ENCODE assay signal across 24 mouse cellular contexts in genomic region chr1:93012103-93012585, GRCm38 (mm10). TPM values are rescaled to one million over a fixed set of nuclear protein-coding genes. Genes with fewer than 3 reads are reported as not detected.
DNase-seq lines count a peak whose midpoint lies in the region; ATAC-seq and TF ChIP-seq lines count a peak whose summit lies in the region.
"Had no signal": no experiment of that assay in that cellular context is flagged by ENCODE, and none has a peak within 500 bp of the region (broad histone marks: within the 10 kb centered on the region; RNA-seq: fewer than 3 reads in every experiment).

No protein-coding gene starts in this region.

- no peaks in the 10 kb centered on the region for H3K36me3 ChIP-seq in kidney, adult 2 months (ENCODE audit: control insufficient read depth, insufficient read depth, low read length)
- no peaks in the 10 kb centered on the region for H3K36me3 ChIP-seq in ES-E14 (ENCODE audit: control insufficient read depth, insufficient read depth, low read length, poor library complexity, severe bottlenecking)
- no peaks in the 10 kb centered on the region for H3K36me3 ChIP-seq in liver, embryonic 12.5 days
- H3K36me3 ChIP-seq: embryonic facial prominence, embryonic 12.5 days; G1E; heart, embryonic 15.5 days had no signal

- peak; percentile 94 for DNase-seq in heart, adult 11 months
- no peak for DNase-seq in heart, postnatal 4 days
- peak; percentile 18 for DNase-seq in kidney, adult 2 months
- DNase-seq in kidney, postnatal 4 days, result no peak
- DNase-seq in ES-E14 (ENCODE audit: low read depth, low spot score), result no peak
- DNase-seq in adrenal gland, adult 8-10 months, result peak; percentile 49
- DNase-seq in layer of hippocampus, postnatal 10 days (ENCODE audit: low spot score in 2 of 2), result no peak
- DNase-seq: cerebellum, adult 8-10 months; cerebellum, postnatal 25 days; gastrocnemius, postnatal 36 days had no signal

- no peaks in the 10 kb centered on the region for H3K9me3 ChIP-seq in ES-E14 (ENCODE audit: control insufficient read depth, insufficient read depth, low read depth, low read length)
- no peaks in the 10 kb centered on the region for H3K9me3 ChIP-seq in liver, embryonic 12.5 days (replicated peaks)
- H3K9me3 ChIP-seq: embryonic facial prominence, embryonic 12.5 days; forebrain, embryonic 15.5 days; G1E; heart, embryonic 15.5 days had no signal

- no peaks in the 10 kb centered on the region for H3K4me1 ChIP-seq in kidney, adult 2 months (ENCODE audit: control insufficient read depth, insufficient read depth, low read length)
- H3K4me1 ChIP-seq in ES-E14 (ENCODE audit: control insufficient read depth in 2 of 2, insufficient read depth in 2 of 2, low read length in 2 of 2, poor library complexity in 1 of 2), result no peaks in the 10 kb centered on the region
- 0 out of 2 replicates have a peak, but pooled peaks cover 4% of the 10 kb centered on the region for H3K4me1 ChIP-seq in liver, embryonic 12.5 days
- H3K4me1 ChIP-seq: embryonic facial prominence, embryonic 12.5 days; forebrain, embryonic 15.5 days had no signal

- no peak overlapping the region for H3K27ac ChIP-seq in kidney, adult 2 months (ENCODE audit: insufficient read depth, low read depth, low read length)
- H3K27ac ChIP-seq in ES-E14 (ENCODE audit: insufficient read depth, low read depth, low read length, poor library complexity, severe bottlenecking), result no peak overlapping the region
- no peak overlapping the region for H3K27ac ChIP-seq in liver, embryonic 12.5 days
- H3K27ac ChIP-seq: embryonic facial prominence, embryonic 12.5 days; forebrain, embryonic 15.5 days; heart, embryonic 15.5 days had no signal

- H3K9ac ChIP-seq in ES-E14 (ENCODE audit: insufficient read depth, low read depth, low read length, poor library complexity, severe bottlenecking), result 0 out of 2 replicates have a peak overlapping the region, but pooled peaks have one; percentile 22
- no peak overlapping the region for H3K9ac ChIP-seq in liver, embryonic 12.5 days
- H3K9ac ChIP-seq: embryonic facial prominence, embryonic 12.5 days; forebrain, embryonic 15.5 days; heart, embryonic 15.5 days had no signal

- TF ChIP-seq CTCF in kidney, adult 2 months (conservative IDR thresholded peaks at IDR 0.05; ENCODE audit: insufficient read depth, insufficient read length, low read depth, low read length), result no peak

- TF ChIP-seq POLR2A in kidney, adult 2 months (IDR thresholded peaks at IDR 0.05; ENCODE audit: low read depth, low read length), result no peak

- no peak overlapping the region for H3K4me2 ChIP-seq in liver, embryonic 12.5 days
- H3K4me2 ChIP-seq: embryonic facial prominence, embryonic 12.5 days; forebrain, embryonic 15.5 days; heart, embryonic 15.5 days had no signal

- no peaks in the 10 kb centered on the region for H3K27me3 ChIP-seq in kidney, adult 2 months (replicated peaks; ENCODE audit: control insufficient read depth, insufficient read depth, low read length)
- peaks cover 8% of the 10 kb centered on the region; the same call in 1 of the 2 replicates for H3K27me3 ChIP-seq in liver, embryonic 12.5 days (replicated peaks)
- H3K27me3 ChIP-seq: embryonic facial prominence, embryonic 12.5 days; forebrain, embryonic 15.5 days; heart, embryonic 15.5 days had no signal

- ATAC-seq in liver, embryonic 12.5 days, result no peak
- ATAC-seq: forebrain, embryonic 15.5 days; hindbrain, embryonic 16.5 days; inflammation-experienced regulatory T-cells, adult 6 months; intestine, postnatal 0 days had no signal

- 76% methylated on average over 7 of the region's 7 CpGs for WGBS in kidney, adult 2 months
- 62% methylated on average over 7 of the region's 7 CpGs for WGBS in liver, embryonic 12.5 days (ENCODE audit: insufficient replicate concordance)

- H3K4me3 ChIP-seq in kidney, adult 2 months (ENCODE audit: insufficient read depth, low read depth, low read length), result no peak overlapping the region
- no peak overlapping the region for H3K4me3 ChIP-seq in ES-E14 (ENCODE audit: insufficient read depth in 1 of 2, low read depth in 1 of 2, low read length in 2 of 2, poor library complexity in 1 of 2, severe bottlenecking in 1 of 2)
- no peak overlapping the region for H3K4me3 ChIP-seq in liver, embryonic 12.5 days
- H3K4me3 ChIP-seq: embryonic facial prominence, embryonic 12.5 days; forebrain, embryonic 15.5 days; heart, embryonic 15.5 days had no signal

- in situ Hi-C loops in ES-E14 (cut with MboI; ENCODE audit: low sequenced_read_pairs in 2 of 2, unreplicated experiment in 2 of 2), result no loop called here

TF ChIP-seq in ES-E14, 5 proteins besides CTCF, POLR2A, EP300 and RAD21:
- TF ChIP-seq ZNF384 (IDR thresholded peaks at IDR 0.05; ENCODE audit: low read depth, low read length), result no peak
- no peak for TF ChIP-seq CHD2 (IDR thresholded peaks at IDR 0.05; ENCODE audit: low read depth, low read length)
- no peak for TF ChIP-seq ZC3H11A (IDR thresholded peaks at IDR 0.05; ENCODE audit: borderline replicate concordance, low read depth, low read length)
- no peak for TF ChIP-seq MAFK (IDR thresholded peaks at IDR 0.05; ENCODE audit: insufficient read depth, low read depth, low read length)
- TF ChIP-seq HCFC1 (IDR thresholded peaks at IDR 0.05; ENCODE audit: borderline replicate concordance, insufficient read depth, low read length), result no peak

RNA-seq across cellular contexts. Expression of gene Aqp12, which starts 6.0 kb away (rescaled TPM):
- not detected for total RNA-seq in heart, postnatal 4 days (2021)
- not detected in 2 replicates for polyA plus RNA-seq in kidney, adult 2 months (2012; rRNA removed)
- not detected in 2 replicates for total RNA-seq in ES-E14 (2012; rRNA removed)
- under 1 TPM in 1 of 4 experiments, not detected in 3; 0.87 TPM for total RNA-seq in adrenal gland, adult 8-10 months (2022)
- not detected for total RNA-seq in layer of hippocampus, postnatal 10 days (2021)
- not detected in 2 replicates for polyA plus RNA-seq in liver, embryonic 12.5 days (2016; fragmentation: Nextera tagmentation; extraction: Ambion mirVana)
- total RNA-seq: G1E; gastrocnemius, adult 8-10 months; gastrocnemius, postnatal 36 days; heart, adult 18-20 months; heart, postnatal 14 days had no signal
- polyA plus RNA-seq: cortical plate, adult 2 months; embryonic facial prominence, embryonic 12.5 days; forebrain, embryonic 11.5 days; forebrain, embryonic 15.5 days; G1E; heart, embryonic 15.5 days; hindbrain, embryonic 11.5 days; hindbrain, embryonic 16.5 days; inflammation-experienced regulatory T-cells, adult 6 months had no signal

Comparison
In these comparisons a context has a peak if more than half of its experiments do, and no peak if none do; other contexts are left out.
1. DNase-seq: peak in heart, adult 11 months (single experiment), kidney, adult 2 months (single experiment) and adrenal gland, adult 8-10 months (single experiment); none in heart, postnatal 4 days (single experiment), kidney, postnatal 4 days (0 of 2), ES-E14 (single experiment) and layer of hippocampus, postnatal 10 days (0 of 2).